Mouse (Mus musculus): ENCODE results near the gene Zfp14.

- TF ChIP-seq ZC3H11A (IDR thresholded peaks at IDR 0.05; ENCODE audit: borderline replicate concordance, low read depth, low read length) (no peak), CHD2 (IDR thresholded peaks at IDR 0.05; ENCODE audit: low read depth, low read length) (no peak), MAFK (IDR thresholded peaks at IDR 0.05; ENCODE audit: insufficient read depth, low read depth, low read length) (no peak), HCFC1 (IDR thresholded peaks at IDR 0.05; ENCODE audit: borderline replicate concordance, insufficient read depth, low read length) (no peak), ZNF384 (IDR thresholded peaks at IDR 0.05; ENCODE audit: low read depth, low read length) (no peak)
Measured at GRCm38 (mm10) chr7:30072146-30073028, 21.2 kb upstream of the Zfp14 start, which contains the start of gene Zfp82.

All from ES-E14 (cell line).